Mouse (Mus musculus): ENCODE results near the gene Sost.
A peak's percentile ranks its signal among the peaks of the same experiment; 100 is the strongest.

Gene Sost

DNA sequence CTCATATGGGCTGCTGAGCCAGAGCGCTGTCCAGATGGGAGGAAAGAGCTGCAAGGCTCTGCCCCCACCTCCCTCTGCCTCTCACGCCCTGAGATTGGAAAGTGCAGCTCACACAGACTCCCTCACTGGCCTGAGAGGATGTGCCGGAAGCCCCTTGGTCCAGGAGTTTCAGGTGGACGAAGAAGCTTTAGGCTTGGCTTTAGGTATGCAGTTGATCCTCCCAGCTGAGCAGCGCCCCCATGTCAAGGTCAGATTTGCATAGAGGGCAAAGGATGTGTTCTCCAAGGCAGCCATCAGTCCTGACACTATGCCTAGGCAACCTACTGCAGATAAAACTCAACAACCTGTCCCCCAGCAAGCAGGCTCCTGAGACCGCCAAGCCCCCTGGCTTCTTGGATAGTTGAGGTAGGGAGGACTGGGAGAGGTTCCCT lies 16.2 kb upstream of the Sost start:
- no peak for DNase-seq (ENCODE audit: low spot score)

DNA sequence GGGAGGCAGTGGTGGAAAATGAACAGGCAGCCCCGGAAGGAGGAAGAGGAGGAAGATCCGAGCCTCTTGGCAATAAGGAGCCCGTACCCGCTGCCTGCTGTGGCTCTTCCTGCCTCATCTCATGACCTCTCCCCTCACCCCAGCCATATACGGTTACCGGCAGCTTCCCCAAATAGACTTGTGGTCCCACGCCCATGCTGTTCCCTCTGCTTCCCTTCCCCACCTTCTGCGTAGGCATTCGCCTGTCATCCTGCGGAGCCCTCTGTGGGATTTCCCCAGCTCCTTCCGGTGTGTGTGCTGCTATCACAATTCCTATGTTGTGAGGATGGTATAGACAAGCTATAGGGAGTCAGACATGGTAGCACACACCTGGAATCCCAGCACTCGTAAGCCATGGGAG lies 15.0 kb upstream of the Sost start:
- DNase-seq (ENCODE audit: low spot score), result no peak

DNA sequence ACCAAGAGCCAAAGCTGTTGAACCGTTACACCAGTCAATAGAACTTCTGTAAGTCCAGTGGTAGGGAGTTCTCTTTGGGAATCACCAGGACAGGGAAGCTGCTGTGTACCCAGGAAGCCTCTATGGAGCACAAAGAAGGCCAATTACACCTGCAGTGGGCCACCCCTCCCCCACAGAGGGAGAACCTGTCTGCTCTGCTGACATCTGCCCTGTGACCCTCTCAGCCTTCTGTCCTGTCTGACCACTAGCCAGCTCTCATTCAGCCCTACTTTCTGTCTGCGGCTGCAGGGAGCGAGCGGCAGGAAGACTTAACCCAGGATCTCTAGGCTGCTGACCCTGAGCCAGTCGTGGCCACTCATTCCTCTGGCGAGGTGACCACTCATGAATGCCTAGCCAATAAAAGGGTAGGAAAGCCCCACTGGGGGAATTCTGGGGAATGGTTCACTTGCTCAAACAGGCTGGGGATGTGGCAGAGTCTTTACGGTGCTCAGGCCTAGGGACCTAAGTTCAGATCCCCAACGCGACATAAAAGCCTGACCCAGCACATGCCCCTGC lies 13.9 kb upstream of the Sost start:
- no peak for DNase-seq (ENCODE audit: low spot score)

DNA sequence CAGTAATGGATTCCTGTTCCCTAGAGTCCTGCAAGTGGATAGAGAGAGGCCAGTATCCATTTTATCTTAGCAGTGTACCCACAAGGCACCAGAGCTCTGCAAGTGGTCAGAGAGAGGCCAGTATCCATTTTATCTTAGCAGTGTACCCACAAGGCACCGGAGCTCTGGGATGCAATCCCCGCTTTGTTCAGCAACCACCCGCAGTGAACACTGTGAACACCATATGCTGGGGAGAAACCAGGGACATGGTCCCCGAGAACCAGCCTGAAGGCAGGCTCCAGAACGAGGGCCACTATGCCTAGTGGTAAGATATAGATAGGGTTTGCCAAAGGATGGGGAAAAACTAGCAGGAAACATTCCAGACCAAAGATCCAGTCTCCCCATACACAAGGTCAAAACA lies 12.3 kb upstream of the Sost start:
- no peak for DNase-seq (ENCODE audit: low spot score)

DNA sequence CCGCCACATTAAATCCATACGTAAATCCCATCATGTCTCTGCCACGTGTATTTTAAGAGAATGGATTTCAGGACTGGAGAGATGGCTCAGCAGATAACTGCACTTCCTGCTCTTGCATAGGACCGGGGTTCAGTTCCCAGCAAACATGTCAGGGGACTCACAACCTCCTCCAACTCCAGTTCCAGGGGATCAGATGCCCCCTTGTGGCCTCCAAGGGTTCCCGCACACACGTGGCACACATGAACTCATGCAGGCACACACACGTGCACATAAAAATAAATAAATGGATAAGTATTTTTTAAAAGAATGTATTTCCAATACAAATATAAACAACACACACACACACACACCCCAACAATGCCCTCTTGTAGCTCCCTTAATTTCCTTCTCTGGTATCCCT lies 10.1 kb upstream of the Sost start:
- DNase-seq (ENCODE audit: low spot score), result no peak

DNA sequence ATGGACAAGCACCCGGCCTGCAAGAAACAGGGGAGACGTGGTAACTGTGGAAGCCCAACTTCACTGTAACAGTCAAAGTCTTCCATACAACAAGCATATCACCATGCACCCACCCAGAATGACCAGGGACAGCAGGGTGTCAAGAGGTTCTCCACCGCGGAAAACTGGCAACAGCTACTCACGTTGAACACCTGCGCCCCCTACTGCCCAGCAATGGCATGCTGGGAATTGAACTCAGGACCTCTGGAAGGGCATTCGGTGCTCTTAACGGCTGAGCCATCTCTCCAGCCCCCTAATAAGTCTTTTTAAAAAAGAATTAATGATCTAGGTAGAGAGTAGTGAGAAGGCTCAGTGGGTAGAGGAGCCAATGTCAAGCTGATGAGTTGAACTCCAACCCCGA lies 8.1 kb upstream of the Sost start:
- no peak for DNase-seq (ENCODE audit: low spot score)

DNA sequence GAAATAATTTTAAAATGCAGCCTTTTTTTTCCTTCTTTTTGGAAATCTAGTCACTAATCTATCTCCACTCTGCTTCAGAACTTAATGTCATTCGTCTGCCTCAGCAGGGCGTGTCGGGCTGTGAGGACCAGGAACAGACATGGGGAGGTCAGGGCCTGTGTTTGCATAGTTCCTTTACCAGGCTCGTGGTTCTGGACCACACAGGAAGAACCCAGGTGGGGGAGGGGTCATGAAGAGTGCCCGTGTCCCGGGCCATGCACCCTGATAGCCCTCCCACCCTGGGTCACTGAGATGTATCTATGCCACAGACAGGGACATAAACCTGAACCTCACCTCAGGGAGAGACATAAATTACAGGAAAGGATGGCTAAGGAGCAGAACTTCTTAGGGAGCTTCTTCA lies 7.4 kb upstream of the Sost start:
- DNase-seq (ENCODE audit: low spot score), result no peak

DNA sequence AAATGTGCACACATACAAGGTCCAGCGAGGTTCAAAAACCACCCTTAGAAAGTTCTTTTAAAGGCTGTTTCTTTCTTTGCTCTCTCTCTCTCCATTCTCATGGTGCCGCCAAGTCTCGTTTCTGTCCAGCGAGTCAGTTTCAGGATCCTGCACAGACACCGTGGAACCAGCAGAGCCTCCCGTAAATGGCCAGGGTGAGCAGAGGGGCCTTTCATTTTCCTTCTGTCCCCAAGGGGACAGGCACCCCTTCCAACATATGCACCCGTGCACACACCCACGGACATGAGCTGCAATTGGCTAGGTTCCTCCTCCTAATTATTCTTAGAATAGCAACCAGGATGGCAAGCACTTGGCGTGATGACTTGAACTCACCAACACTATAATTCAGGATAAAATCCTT lies 6.7 kb upstream of the Sost start:
- no peak for DNase-seq (ENCODE audit: low spot score)

DNA sequence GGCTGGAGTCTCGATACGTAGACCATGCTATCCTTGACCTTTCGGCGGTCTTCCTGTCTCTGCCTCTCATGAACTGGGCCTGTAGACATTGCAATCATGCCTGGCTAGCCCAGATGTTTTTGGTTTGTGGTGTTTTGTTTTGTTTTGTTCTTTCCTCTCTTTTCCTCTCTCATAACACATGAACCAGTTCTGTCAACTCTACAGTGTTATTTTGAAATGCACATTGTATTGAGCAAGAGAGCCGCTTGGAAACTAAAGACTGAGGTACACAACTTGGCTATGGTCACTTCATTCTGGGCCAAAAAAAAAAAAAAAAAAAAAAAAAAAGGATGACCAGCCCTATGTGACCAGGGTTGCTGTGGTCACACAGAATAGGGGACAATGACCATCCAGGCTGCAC lies 5.8 kb upstream of the Sost start:
- DNase-seq (ENCODE audit: low spot score), result no peak

DNA sequence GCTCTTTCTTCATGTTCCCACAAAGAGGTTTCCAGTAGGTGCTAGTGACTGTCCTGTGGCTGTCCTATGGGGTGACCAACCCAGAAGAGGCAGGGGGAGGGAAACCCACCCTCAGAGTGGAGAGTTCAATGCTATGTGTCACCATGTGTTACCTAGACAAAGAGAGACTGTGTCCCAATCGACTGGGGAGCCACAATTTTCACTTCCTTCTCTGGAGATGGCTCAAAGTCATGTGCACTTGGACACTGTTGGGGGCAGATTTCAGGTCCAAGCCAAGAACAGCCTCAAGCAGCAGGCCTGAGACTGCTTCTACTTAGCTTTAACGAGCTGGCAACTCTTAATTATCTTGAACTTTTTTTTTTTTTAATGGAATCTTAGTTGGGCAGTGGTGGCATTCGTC lies 5.3 kb upstream of the Sost start:
- DNase-seq (ENCODE audit: low spot score), result no peak

DNA sequence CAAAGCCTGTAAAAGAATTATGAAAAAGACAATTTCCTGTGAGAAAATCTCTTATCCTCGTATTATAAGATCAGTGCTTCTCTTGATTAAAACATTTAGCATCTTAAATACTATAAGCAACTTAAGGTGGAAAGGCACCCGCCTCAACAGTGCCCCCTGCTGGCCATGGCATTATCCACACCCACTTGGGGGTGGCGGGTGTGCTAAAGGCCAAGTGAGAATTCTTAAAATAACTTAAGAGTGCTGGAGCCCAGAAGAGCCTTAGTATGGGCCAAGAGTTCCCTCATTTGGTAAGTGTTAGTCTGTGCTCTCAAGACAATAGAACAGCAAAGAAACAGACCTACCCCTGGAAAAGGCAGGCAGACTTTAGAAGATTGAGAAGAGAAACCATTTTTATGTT lies 4.6 kb upstream of the Sost start:
- DNase-seq (ENCODE audit: low spot score), result peak; percentile 29

DNA sequence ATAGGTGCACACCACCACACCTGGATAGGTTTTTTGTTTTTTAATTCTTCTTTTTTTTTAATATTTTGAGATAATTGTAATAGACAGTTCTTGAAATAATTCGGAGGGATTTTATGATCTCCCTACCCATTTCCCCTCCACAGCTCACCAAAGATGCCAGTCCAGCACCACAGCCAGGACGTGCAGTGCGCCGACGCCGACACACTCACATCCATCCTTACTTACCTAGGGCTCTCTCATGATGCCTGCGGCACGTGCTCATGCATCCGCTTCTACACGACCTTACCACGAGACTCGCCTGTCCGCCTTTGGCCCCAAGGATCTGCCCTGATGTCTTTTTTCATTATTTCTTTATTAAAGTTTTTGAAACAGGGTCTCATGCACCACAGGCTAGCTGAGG lies 3.0 kb upstream of the Sost start:
- no peak for DNase-seq (ENCODE audit: low spot score)

DNA sequence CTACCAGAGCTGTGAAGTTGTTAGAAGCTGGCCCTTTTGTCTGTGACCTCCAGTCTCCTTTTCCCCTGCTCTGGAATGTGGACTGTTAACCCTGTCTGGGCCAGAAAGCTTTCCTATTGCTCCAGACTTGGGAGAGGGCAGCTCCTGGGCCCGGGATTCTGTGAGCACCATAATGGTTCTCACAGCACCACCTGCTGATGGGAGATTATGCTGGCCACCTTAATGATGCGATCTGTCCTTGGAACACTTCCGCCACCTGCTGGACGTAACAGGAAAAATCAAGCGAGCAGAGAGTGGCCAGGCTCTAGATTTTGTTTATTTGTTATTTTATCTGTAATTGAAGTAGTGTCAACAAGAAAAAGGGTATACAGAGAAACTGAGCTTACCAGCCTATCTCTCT lies 2.0 kb upstream of the Sost start:
- peak; percentile 51 for DNase-seq (ENCODE audit: low spot score)

DNA sequence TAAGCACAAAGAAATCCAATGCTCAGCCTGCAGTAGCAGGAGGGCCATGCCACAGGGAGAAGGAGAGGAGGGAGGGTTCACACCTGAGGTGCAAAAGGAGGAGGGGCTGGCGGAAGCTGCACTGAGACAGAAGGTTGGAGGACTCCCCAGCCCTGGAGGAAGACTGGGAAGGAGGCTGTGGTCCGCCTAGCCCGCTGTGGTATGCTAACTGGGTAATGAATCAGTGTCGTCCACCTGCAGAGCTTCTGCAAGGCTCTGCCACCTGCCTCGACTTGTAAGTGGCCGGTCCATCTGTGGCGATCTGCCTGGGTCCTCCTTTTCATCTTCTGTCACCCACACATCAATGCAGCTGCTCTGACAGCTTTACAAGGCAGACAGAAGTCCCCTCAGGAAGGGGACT lies 1.5 kb upstream of the Sost start:
- no peak for DNase-seq (ENCODE audit: low spot score)

DNA sequence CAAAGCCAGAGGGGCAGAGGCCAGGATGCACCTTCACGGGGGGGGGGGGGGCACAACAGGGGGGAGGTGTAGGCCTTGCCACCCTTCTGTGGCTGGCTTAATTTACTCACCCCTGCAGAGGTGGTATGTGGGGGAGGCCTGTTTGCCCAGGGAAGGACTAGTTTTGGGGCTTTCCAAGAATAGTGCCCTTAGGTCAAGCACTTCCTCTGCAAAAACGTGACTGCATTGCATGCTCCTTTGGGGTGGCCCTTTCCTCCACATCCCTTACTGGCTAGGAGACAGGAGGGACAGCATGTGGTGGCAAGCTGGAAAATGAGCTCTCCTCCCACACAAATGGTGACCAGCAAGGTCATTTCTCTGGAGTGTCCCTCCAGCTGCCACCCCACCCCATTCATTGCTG lies 1.3 kb downstream of the Sost start:
- no peak for DNase-seq (ENCODE audit: low spot score)

DNA sequence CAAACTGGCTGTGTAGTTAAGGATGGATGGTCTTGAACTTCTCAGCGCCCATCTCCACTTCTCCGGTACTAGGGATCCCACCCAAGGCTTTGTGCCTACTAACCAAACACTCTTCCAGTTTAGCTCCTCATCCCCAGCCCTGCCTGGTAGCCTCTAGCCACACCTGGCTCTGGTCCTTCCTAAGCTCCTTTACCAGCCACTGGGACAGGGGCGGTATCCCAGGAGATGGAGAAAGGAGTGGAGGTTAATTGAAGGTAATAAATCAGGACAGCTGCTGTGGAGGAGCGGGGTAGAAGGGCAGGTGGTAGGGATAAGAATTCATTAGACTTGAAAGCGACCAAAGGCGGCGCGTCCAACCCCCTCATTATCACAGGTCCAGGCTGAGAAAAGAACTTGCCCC lies 2.2 kb downstream of the Sost start:
- no peak for DNase-seq (ENCODE audit: low spot score)

DNA sequence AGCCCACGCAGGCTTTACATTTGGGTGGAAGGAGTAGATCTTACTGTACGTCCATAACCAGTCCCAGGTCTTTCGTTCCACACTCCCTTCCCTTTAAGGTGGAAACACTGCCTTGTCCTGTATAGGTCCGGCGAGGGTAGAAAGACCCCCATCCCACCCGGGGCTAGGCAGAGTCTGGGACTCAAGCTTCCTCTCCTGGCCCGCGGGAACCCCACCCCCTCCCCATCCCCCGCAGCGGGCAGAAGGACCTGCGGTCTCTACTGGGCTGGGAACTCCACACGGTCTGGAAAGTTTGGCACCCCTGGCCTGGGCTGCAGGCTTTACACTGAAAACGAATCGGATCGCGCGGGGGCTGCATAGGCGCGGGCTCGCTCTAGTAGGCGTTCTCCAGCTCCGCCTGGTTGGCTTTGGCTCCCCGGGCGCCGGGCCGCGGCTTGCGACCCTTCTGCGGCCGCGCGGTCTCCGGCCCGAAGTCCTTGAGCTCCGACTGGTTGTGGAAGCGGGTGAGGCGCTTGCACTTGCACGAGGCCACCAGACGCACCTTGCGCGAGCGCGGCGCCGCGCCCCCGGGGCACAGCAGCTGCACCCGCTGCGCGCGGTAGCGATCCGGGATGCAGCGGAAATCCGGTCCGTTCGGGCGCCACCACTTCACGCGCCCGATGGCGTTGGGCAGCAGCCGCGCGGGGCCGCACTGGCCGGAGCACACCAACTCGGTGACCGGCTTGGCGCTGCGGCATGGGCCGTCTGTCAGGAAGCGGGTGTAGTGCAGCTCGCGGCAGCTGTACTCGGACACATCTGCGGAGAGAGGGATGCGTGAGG lies 3.1 kb downstream of the Sost start:
- DNase-seq (ENCODE audit: low spot score), result no peak

DNA sequence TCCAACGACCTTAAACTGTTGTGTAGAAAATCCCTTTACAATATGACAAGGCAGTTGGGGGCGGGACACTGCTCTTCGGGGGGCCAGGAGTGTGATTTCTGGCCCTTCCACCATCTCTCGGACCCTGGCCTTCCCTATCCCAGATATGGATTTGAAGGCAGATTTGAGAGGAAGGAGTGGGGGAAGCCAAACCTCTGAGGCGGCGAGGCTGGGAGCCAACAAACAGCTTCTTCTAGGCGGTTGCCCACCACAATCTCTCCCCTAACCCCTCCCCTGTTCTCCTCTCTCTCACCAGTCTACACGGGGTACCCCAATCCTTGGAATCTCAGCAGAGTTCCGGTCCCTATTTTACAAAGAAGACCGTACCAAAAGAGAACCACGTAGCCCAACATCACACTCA lies 3.8 kb downstream of the Sost start:
- no peak for DNase-seq (ENCODE audit: low spot score)

DNA sequence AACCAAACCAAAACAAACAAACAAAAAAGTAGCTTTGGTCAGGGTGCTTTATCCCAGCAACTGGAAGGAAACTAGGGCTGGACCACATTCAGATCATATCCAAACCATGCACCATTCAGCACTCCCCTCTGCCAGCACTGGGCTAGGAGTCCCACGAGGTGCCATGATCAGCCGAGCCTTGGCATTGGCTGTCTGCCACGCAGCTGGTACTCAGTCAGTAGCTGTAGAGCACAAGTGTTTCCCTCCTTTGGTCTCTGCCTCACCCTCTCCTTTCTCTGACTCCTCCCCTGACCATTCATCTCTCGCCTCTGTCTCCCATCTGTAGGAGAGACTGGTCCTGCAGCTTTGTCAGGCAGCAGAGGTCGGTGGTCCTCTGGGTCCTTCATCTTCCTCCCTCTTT lies 9.3 kb downstream of the Sost start:
- no peak for DNase-seq (ENCODE audit: low spot score)

DNA sequence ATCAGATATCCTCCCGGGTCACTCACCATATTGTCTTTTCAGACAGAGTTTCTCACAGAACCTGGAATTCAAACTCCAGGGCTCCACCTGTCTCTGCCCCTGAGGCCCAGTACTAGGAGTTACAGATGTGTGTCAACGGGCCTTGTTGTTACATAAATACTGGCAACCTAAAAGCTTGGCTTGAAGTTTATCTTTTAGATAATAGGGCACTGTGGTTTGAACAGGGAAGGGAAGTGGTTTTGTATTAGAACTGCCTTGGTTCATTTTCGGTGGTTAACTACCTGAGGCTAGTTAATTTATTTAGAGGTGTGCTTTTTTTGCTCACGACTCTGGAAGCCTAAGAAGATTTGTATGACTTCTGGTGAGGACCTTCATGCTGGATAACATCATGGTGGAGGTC lies 13.4 kb downstream of the Sost start:
- DNase-seq (ENCODE audit: low spot score), result no peak

DNA sequence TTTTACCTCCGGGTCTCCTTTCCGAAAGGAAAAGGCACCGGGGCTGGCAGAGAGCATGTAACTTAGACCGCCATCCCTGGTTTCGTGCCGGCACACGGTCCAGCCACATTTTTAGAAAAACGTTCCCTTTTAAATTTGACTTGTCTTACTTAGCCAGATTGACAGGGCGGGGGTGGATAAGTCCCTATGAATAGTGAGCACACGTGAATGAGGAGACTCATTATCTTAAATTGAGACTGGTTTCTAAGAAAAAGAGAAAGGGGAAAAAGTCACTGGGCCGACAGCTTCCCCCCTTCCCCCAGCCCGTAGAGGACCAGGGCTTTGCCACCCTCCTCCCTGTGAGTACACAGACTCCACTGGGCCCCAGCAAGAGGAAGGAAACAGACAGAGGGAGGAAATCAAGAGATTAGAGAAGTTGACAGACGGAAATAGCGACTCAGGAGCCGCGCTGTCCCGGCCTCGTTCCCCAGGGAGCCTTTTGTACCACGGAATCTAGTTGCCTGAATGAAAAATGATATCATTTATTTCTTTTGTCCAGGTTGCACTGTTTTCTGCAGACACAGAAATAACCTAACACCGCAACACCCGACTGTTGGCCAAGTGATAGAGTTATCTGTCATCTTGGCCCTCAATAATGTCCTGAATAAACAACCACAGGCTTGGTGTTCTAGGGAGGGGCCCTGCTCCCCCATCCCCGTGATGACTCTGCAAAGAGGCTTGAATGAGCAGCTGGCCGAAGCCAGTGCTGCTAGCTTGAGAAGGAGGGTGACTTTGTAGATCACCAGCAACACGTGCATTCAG lies 14.1 kb downstream of the Sost start:
- DNase-seq (ENCODE audit: low spot score), result no peak

DNA sequence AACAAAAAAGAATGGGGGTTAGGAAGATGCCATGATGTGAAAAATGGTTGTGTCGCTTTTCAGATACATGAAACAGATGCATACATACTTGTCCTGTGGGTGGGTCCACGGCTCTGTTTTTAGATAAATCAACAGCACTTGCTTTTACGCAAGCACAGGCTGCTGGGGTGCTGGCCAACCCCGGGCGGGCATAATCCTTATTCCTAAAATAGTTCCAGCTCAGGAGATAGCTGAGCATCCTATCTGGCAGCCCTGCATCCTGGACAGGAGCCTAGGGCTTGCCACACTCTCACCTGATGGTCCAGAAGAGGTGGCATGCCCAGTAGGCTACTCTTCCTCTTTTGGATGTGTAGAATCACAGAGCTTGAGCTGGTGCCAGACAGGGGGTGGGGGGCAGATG lies 16.8 kb downstream of the Sost start:
- DNase-seq (ENCODE audit: low spot score), result no peak

DNA sequence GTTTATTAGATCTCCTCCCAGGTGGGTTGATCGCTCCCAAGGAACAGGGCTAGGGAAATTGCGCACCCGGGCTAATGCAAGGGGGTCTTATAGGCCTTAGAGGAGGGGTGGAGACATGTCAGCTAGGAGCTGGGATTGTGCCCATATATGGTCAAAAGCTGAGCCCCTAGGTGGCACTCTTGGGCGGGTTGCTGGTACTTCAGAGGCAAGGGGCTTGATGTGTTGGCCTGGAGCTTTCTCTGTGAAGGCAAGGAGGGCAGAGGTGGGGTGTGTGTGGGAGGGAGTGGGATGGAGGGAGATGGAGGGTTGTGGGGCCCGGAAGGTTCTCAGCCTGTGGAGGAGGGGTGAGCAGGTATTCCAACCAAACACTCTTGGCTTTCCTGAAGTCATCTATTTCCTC lies 20.3 kb downstream of the Sost start:
- no peak for DNase-seq (ENCODE audit: low spot score)
